8 mouse cellular contexts compared by ENCODE assay signal in genomic region chr17:56405856-56406840, GRCm38 (mm10).
DNase-seq lines count a peak whose midpoint lies in the region; ATAC-seq and TF ChIP-seq lines count a peak whose summit lies in the region.

No protein-coding gene starts in this region.

- no peaks in the 10 kb centered on the region for H3K27me3 ChIP-seq in heart, adult 2 months (ENCODE audit: control insufficient read depth, insufficient read depth, low read length)
- H3K27me3 ChIP-seq in MEL (ENCODE audit: control insufficient read depth in 1 of 2, insufficient read depth in 2 of 2, low read length in 2 of 2): no peaks in the 10 kb centered on the region
- H3K27me3 ChIP-seq in forebrain, embryonic 12.5 days: no peaks in the 10 kb centered on the region
- H3K27me3 ChIP-seq in liver, embryonic 14.5 days (ENCODE audit: control insufficient read depth, insufficient read depth, low read length): no peaks in the 10 kb centered on the region

- no peak overlapping the region for H3K4me3 ChIP-seq in heart, adult 2 months
- no peak overlapping the region for H3K4me3 ChIP-seq in MEL (ENCODE audit: control insufficient read depth in 1 of 2, insufficient read depth in 1 of 2, low read depth in 2 of 2, low read length in 2 of 2)
- no peak overlapping the region for H3K4me3 ChIP-seq in forebrain, embryonic 12.5 days (replicated peaks)
- no peak overlapping the region for H3K4me3 ChIP-seq in liver, embryonic 14.5 days (ENCODE audit: insufficient read depth in 1 of 2, low read depth in 2 of 2, low read length in 2 of 2)

- TF ChIP-seq POLR2A in heart, adult 2 months (IDR thresholded peaks at IDR 0.05; ENCODE audit: insufficient read depth, low read depth, low read length): no peak
- TF ChIP-seq POLR2A in MEL (IDR thresholded peaks at IDR 0.05; ENCODE audit: control insufficient read depth in 1 of 2, insufficient read depth in 1 of 2, low read depth in 1 of 2, low read length in 2 of 2, poor library complexity in 1 of 2): no peak

- no peak for TF ChIP-seq RAD21 in MEL (IDR thresholded peaks at IDR 0.05; ENCODE audit: low read depth, low read length)

- TF ChIP-seq EP300 in heart, adult 2 months (IDR thresholded peaks at IDR 0.05; ENCODE audit: insufficient read depth, low read depth, low read length): no peak
- no peak for TF ChIP-seq EP300 in MEL (IDR thresholded peaks at IDR 0.05; ENCODE audit: low read depth in 1 of 2, low read length in 2 of 2)
- TF ChIP-seq EP300 in liver, embryonic 14.5 days (IDR thresholded peaks at IDR 0.05; ENCODE audit: low read depth): no peak

- intact Hi-C loops in heart, postnatal 10 days (cut with DNase I): loop anchor here (5.0 kb wide), 1 partner anchor 151 kb away; no protein-coding TSS in a partner anchor
- intact Hi-C loops in heart, adult 2 months (cut with DNase I): loop anchor here (5.0 kb wide), 1 partner anchor 146 kb away; the partner anchor contains the start of gene Gm20219

- H3K79me2 ChIP-seq in heart, adult 2 months (replicated peaks; ENCODE audit: control insufficient read depth, insufficient read depth, low read length): no peaks in the 10 kb centered on the region
- H3K79me2 ChIP-seq in MEL (ENCODE audit: control insufficient read depth, insufficient read depth, low read length, poor library complexity): no peaks in the 10 kb centered on the region

- peaks cover 2% of the 10 kb centered on the region for H3K4me1 ChIP-seq in heart, adult 2 months (ENCODE audit: control insufficient read depth, insufficient read depth, low read length)
- H3K4me1 ChIP-seq in MEL (ENCODE audit: control insufficient read depth in 1 of 2, insufficient read depth in 2 of 2, low read length in 2 of 2): peaks cover 0 to 17% of the 10 kb centered on the region in 2 experiments; a peak in 2 of 4 replicates
- H3K4me1 ChIP-seq in forebrain, embryonic 12.5 days: peaks cover 32% of the 10 kb centered on the region
- H3K4me1 ChIP-seq in liver, embryonic 14.5 days (replicated peaks; ENCODE audit: control insufficient read depth in 2 of 2, insufficient read depth in 2 of 2, low read length in 1 of 2): peaks cover 0 to 13% of the 10 kb centered on the region in 2 experiments; a peak in 2 of 4 replicates

- no peaks in the 10 kb centered on the region for H3K9me3 ChIP-seq in MEL (replicated peaks; ENCODE audit: insufficient read depth, low read length)
- no peaks in the 10 kb centered on the region for H3K9me3 ChIP-seq in forebrain, embryonic 12.5 days
- H3K9me3 ChIP-seq in liver, embryonic 14.5 days (ENCODE audit: control insufficient read depth, low read length): no peaks in the 10 kb centered on the region

- DNase-seq in heart, postnatal 10 days: peak; percentile 12 to 30
- DNase-seq in heart, adult 2 months: no peak
- DNase-seq in MEL (ENCODE audit: low read depth, low spot score): peak; percentile 22
- DNase-seq in liver, embryonic 14.5 days (ENCODE audit: low read depth in 3 of 3, low spot score in 3 of 3): no peak
- no peak for DNase-seq in ovary, postnatal 14 days (ENCODE audit: low spot score)
- DNase-seq in cerebellum, adult 9-10 months: no peak
- DNase-seq in thymus, postnatal 10 days (ENCODE audit: low spot score in 2 of 2): no peak

- H3K27ac ChIP-seq in heart, adult 2 months: no peak overlapping the region
- no peak overlapping the region for H3K27ac ChIP-seq in MEL (ENCODE audit: control insufficient read depth, low read depth, low read length)
- peak overlapping the region; percentile 54 for H3K27ac ChIP-seq in forebrain, embryonic 12.5 days
- H3K27ac ChIP-seq in liver, embryonic 14.5 days: no peak overlapping the region

- no peak overlapping the region for H3K9ac ChIP-seq in heart, adult 2 months (ENCODE audit: low read depth, low read length)
- H3K9ac ChIP-seq in MEL (ENCODE audit: control insufficient read depth, low read depth, low read length, poor library complexity, severe bottlenecking): no peak overlapping the region
- no peak overlapping the region for H3K9ac ChIP-seq in forebrain, embryonic 12.5 days
- H3K9ac ChIP-seq in liver, embryonic 14.5 days (replicated peaks): no peak overlapping the region

- 82% methylated on average over 14 of the region's 14 CpGs for WGBS in heart, adult 2 months
- WGBS in forebrain, embryonic 12.5 days: 84% methylated on average over 14 of the region's 14 CpGs
- WGBS in liver, embryonic 14.5 days (ENCODE audit: insufficient replicate concordance): 54% methylated on average over 14 of the region's 14 CpGs

- ATAC-seq in forebrain, embryonic 12.5 days (ENCODE audit: low FRiP score): no peak
- ATAC-seq in liver, embryonic 14.5 days (ENCODE audit: insufficient read depth): 0 out of 2 replicates have a peak, but pooled peaks have one; percentile 10

- no peak for TF ChIP-seq CTCF in heart, adult 2 months (IDR thresholded peaks at IDR 0.05)
- no peak for TF ChIP-seq CTCF in MEL (IDR thresholded peaks at IDR 0.05 in 2 of 3, conservative IDR thresholded peaks at IDR 0.05 in 1 of 3; ENCODE audit: control insufficient read depth in 1 of 3, insufficient read depth in 1 of 3, low read depth in 2 of 3, low read length in 3 of 3, poor library complexity in 1 of 3, severe bottlenecking in 1 of 3)
- no peak for TF ChIP-seq CTCF in liver, embryonic 14.5 days (IDR thresholded peaks at IDR 0.05; ENCODE audit: low read depth)

- H3K4me2 ChIP-seq in forebrain, embryonic 12.5 days: no peak overlapping the region
- no peak overlapping the region for H3K4me2 ChIP-seq in liver, embryonic 14.5 days (ENCODE audit: low read depth)

- H3K36me3 ChIP-seq in heart, adult 2 months (ENCODE audit: control insufficient read depth, insufficient read depth, low read length): no peaks in the 10 kb centered on the region
- H3K36me3 ChIP-seq in MEL (ENCODE audit: control insufficient read depth in 1 of 2, insufficient read depth in 2 of 2, low read length in 2 of 2): peaks cover 0 to 3% of the 10 kb centered on the region in 2 experiments; a peak in 2 of 4 replicates
- H3K36me3 ChIP-seq in forebrain, embryonic 12.5 days (replicated peaks): peaks cover 50% of the 10 kb centered on the region
- peaks cover 4% of the 10 kb centered on the region; the same call in 1 of the 2 replicates for H3K36me3 ChIP-seq in liver, embryonic 14.5 days (replicated peaks; ENCODE audit: control insufficient read depth, insufficient read depth, low read depth)

TF ChIP-seq in MEL, 35 proteins besides CTCF, POLR2A, EP300 and RAD21:
- TF ChIP-seq ZC3H11A (IDR thresholded peaks at IDR 0.05; ENCODE audit: low read depth, low read length) (no peak), ZNF384 (IDR thresholded peaks at IDR 0.05; ENCODE audit: low read depth, low read length) (no peak), USF1 (IDR thresholded peaks at IDR 0.05; ENCODE audit: low read depth, low read length) (no peak), CHD1 (IDR thresholded peaks at IDR 0.05; ENCODE audit: low read depth, low read length) (no peak)

Comparison
In these comparisons a context has a peak if more than half of its experiments do, and no peak if none do; other contexts are left out.
1. DNase-seq: peak in heart, postnatal 10 days (2 of 2) and MEL (single experiment); none in heart, adult 2 months (0 of 2), liver, embryonic 14.5 days (0 of 3), ovary, postnatal 14 days (single experiment), cerebellum, adult 9-10 months (single experiment) and thymus, postnatal 10 days (0 of 2).